Mouse (Mus musculus) CH12.LX (cell line): ENCODE data around the gene Ctnnbip1.

Experiments used
- CHD2 ChIP-seq: IDR thresholded peaks from 2 replicates; pipeline ENCODE4 v1.6.1; 2011; ENCODE audit warnings: low read length, improper control_type of control experiment
- CTCF ChIP-seq, 2 experiments: IDR thresholded peaks in 1 of 2; conservative IDR thresholded peaks in 1 of 2; 2 replicates each; pipeline ENCODE4 v1.5.1; 2011 to 2012; ENCODE audit warnings: low read depth in 2 of 2, low read length in 2 of 2, improper control_type of control experiment in 1 of 2, inconsistent platforms in 1 of 2, mild to moderate bottlenecking in 1 of 2, moderate library complexity in 1 of 2
- ELF1 ChIP-seq: IDR thresholded peaks from 2 replicates; pipeline ENCODE4 v1.6.1; 2014; ENCODE audit warnings: low read depth, mild to moderate bottlenecking, inconsistent platforms, low read length, improper control_type of control experiment
- ETS1 ChIP-seq: conservative IDR thresholded peaks from 2 replicates; pipeline ENCODE4 v1.6.1; 2012; ENCODE audit warnings: low read depth, mild to moderate bottlenecking, inconsistent platforms, low read length, improper control_type of control experiment, moderate library complexity
- HCFC1 ChIP-seq: IDR thresholded peaks from 2 replicates; pipeline ENCODE4 v1.6.1; 2012; ENCODE audit warnings: low read depth, mild to moderate bottlenecking, inconsistent platforms, low read length, improper control_type of control experiment
- IRF4 ChIP-seq: IDR thresholded peaks from 2 replicates; pipeline ENCODE4 v1.6.1; 2014; ENCODE audit warnings: low read depth, mild to moderate bottlenecking, inconsistent platforms, low read length, improper control_type of control experiment
- MAZ ChIP-seq: IDR thresholded peaks from 2 replicates; pipeline ENCODE4 v1.6.1; 2012; ENCODE audit warnings: low read depth, mild to moderate bottlenecking, inconsistent platforms, low read length, improper control_type of control experiment, moderate library complexity
- MXI1 ChIP-seq: IDR thresholded peaks from 2 replicates; pipeline ENCODE4 v1.6.1; 2011; ENCODE audit warnings: mild to moderate bottlenecking, low read depth, low read length, improper control_type of control experiment
- PAX5 ChIP-seq: IDR thresholded peaks from 2 replicates; pipeline ENCODE4 v1.6.1; 2012; ENCODE audit warnings: low read length, inconsistent platforms, mixed read lengths
- POLR2A ChIP-seq: IDR thresholded peaks from 2 replicates; pipeline ENCODE4 v1.6.1; 2011; ENCODE audit warnings: low read depth, mild to moderate bottlenecking, improper control_type of control experiment, low read length
- RAD21 ChIP-seq: IDR thresholded peaks from 2 replicates; pipeline ENCODE4 v1.6.1; 2011; ENCODE audit warnings: low read depth, mild to moderate bottlenecking, low read length, improper control_type of control experiment, moderate library complexity
- SIN3A ChIP-seq: IDR thresholded peaks from 2 replicates; pipeline ENCODE4 v1.6.1; 2012; ENCODE audit warnings: low read length, improper control_type of control experiment, inconsistent platforms
- SMC3 ChIP-seq: IDR thresholded peaks from 2 replicates; pipeline ENCODE4 v1.6.1; 2011; ENCODE audit warnings: low read depth, low read length, improper control_type of control experiment
- USF1 ChIP-seq: IDR thresholded peaks from 2 replicates; pipeline ENCODE4 v1.6.1; 2014; ENCODE audit warnings: low read depth, mild to moderate bottlenecking, inconsistent platforms, low read length, improper control_type of control experiment

DNA sequence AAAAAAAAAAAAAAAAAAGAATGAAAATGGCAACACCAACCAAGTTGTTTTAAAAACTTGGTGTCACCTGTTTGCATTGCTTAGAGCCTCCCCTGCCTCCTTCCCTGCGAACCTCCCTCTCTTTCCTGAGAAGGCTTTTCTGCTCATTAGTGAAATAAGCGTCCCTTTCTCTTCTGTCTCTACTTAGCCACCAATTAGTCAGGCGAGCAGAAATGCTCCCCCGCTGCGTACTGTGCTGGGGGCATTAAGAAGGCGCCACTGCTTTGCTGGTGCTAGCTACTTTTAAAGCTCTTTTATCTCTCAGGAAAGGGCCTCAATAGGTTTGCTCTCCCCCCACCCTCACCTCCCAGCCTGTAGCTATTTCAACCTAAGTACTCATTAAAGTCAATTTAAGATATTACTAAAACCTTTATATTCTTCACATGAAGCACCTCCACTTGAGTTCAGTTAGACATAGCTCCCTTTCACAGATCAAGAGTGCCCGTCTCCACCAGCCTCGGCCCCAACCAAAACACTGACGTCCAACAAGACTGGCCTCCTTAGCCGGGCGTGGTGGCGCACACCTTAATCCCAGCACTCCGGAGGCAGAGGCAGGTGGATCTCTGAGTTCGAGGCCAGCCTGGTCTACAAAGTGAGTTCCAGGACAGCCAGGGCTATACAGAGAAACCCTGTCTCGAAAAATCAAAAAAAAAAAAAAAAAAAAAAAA, 12.6 kb upstream of the Ctnnbip1 start:
- TF ChIP-seq POLR2A (no peak), HCFC1 (no peak), SIN3A (no peak), USF1 (no peak), CTCF (conservative IDR thresholded peaks at IDR 0.05 in 1 of 2, IDR thresholded peaks at IDR 0.05 in 1 of 2; ENCODE audit: low read depth in 2 of 2, low read length in 2 of 2) (no peak), SMC3 (no peak), CHD2 (no peak), ELF1 (no peak), MXI1 (no peak), RAD21 (no peak), ETS1 (no peak), IRF4 (no peak), PAX5 (no peak), MAZ (no peak)
